Mouse (Mus musculus) forebrain, embryonic 14.5 days (tissue): ENCODE measurements around the gene Ddr1. TPM values are rescaled to one million over a fixed set of nuclear protein-coding genes. Genes with fewer than 3 reads are reported as not detected.
"Not testable (repeated sequence)": the region's sequence is repeated elsewhere in the genome, so short reads cannot be mapped to it uniquely, and the experiment has no call there.

Experiments used
- ATAC-seq: fragments of 200-750 bp; cut with Nextera tagmentation; 2 replicates; pipeline ENCODE4 v1.8.0; 2017; ENCODE audit warnings: mild to moderate bottlenecking, moderate library complexity
- DNase-seq: peaks from one replicate; pipeline ENCODE4 v3.0.0-alpha.2; 2015; ENCODE audit warnings: low spot score
- H3K27ac ChIP-seq: fragments of 300-500 bp; sonication (generic); 2 replicates; pipeline ENCODE4 v1.5.1; 2014; ENCODE audit warnings: low read depth, mild to moderate bottlenecking, control low read depth, low read length, moderate library complexity
- H3K27me3 ChIP-seq: fragments of 300-500 bp; sonication (generic); replicated peaks from 2 replicates; pipeline ENCODE4 v1.6.1; 2014; ENCODE audit warnings: low read length, control low read depth, mixed read lengths; ENCODE audit not compliant: control insufficient read depth, insufficient read depth
- H3K36me3 ChIP-seq: fragments of 300-500 bp; sonication (generic); 2 replicates; pipeline ENCODE4 v1.6.1; 2014; ENCODE audit warnings: low read length, control low read depth; ENCODE audit not compliant: control insufficient read depth, insufficient read depth
- H3K4me1 ChIP-seq: fragments of 300-500 bp; sonication (generic); 2 replicates; pipeline ENCODE4 v1.6.1; 2014; ENCODE audit warnings: antibody characterized with exemption, low read length, control low read depth; ENCODE audit not compliant: control insufficient read depth, insufficient read depth
- H3K4me2 ChIP-seq: fragments of 300-500 bp; sonication (generic); 2 replicates; pipeline ENCODE4 v1.6.1; 2014; ENCODE audit warnings: mild to moderate bottlenecking, control low read depth, low read length
- H3K4me3 ChIP-seq: fragments of 300-500 bp; sonication (generic); 2 replicates; pipeline ENCODE4 v1.5.1; 2014; ENCODE audit warnings: low read depth, low read length, control low read depth
- H3K9ac ChIP-seq: fragments of 300-500 bp; sonication (generic); 2 replicates; pipeline ENCODE4 v1.6.1; 2014; ENCODE audit warnings: mild to moderate bottlenecking, low read length, control low read depth, moderate library complexity
- H3K9me3 ChIP-seq: fragments of 300-500 bp; sonication (generic); replicated peaks from 2 replicates; pipeline ENCODE4 v1.6.1; 2016; ENCODE audit warnings: low read length, control low read depth, mixed read lengths; ENCODE audit not compliant: control insufficient read depth
- WGBS: fragments of 180-500 bp; shearing (Covaris S2); extraction: QIAGEN DNeasy Blood & Tissue Kit; methylation state at CpG from one replicate; pipeline ENCODE4 v1.1.7; 2014; 5-methylcytosine and 5-hydroxymethylcytosine counted together
- polyA plus RNA-seq: library from polyadenylated mRNA; unstranded; fragments of >200 nt; fragmentation: Nextera tagmentation; extraction: Ambion mirVana; gene quantifications from 2 replicates; pipeline ENCODE4 v1.2.1, GENCODE M21; 2014

The Ddr1 gene
- polyA plus RNA-seq, 1 experiment from 2014 or later, result 62.0 TPM

- Histone ChIP-seq H3K4me2 (no peak overlapping the region), H3K4me3 (no peak overlapping the region), H3K4me1 (no peaks in the 10 kb centered on the region), H3K36me3 (no peaks in the 10 kb centered on the region), H3K27ac (no peak overlapping the region), H3K9me3 (no peaks in the 10 kb centered on the region), H3K27me3 (no peaks in the 10 kb centered on the region), H3K9ac (no peak overlapping the region)
- ATAC-seq, result peak; percentile 26; the same call in 1 of the 2 replicates
- WGBS, result 11% methylated on average over 6 of the region's 6 CpGs
- peak; percentile 82 for DNase-seq
Measured at GRCm38 (mm10) chr17:35739675-35740074, 35.3 kb upstream of the Ddr1 start.

DNA sequence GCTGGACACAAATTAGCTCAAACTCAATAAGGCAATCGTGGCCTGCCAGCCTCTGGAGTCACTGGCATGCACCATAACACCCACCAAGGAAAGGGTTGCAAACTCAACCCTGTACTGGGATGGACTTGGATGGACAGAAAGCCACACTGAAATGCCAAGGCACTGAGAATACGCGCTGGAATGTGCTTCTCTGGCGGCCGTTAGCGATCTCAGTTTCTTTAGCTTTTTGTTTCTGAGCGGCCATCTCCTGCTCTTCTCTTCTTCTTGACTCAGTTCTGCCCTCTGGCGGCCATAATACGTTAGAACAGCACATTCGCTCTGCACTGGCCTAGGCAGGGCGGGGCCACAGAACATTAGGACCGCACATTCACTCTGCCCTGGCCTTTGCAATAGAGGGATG lies 33.3 kb upstream of the Ddr1 start:
- 0 out of 2 replicates have a peak overlapping the region, but pooled peaks have one; percentile 15 for H3K4me2 ChIP-seq

DNA sequence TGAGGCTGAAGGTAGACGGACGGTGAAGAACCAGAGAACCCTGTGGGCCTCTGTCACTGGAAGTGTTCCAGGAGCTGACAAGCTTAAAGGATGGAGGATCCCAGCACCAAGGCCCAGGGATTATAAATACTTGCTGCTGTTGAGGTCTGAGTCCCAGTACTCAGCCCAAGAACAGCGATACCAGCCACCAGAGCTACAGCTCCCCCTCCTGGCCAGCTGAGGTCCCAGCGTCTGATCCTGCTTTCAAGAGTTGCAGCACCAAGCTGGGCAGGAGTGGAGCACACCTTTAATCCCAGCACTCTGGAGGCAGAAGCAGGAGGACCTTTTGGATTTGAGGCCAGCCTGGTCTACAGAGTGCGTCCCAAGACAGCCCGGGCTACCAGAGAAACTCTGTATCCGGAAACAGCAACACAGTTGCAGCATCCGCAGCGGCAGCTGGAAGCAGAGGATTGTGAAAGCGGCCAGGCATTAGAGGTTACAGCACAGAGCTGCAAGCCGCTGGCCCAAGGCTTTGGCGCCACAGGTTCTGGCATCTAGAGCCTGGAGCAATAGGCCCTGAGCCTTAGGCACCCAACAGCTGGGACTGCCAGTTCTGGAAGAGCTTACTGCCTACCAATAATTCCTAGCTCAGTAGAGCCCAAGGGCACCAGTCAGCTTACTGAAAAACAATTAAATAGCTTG lies 32.0 kb upstream of the Ddr1 start:
- DNase-seq, result peak; percentile 65
- H3K9ac ChIP-seq, result no peak overlapping the region
- H3K36me3 ChIP-seq, result no peaks in the 10 kb centered on the region
- H3K4me1 ChIP-seq, result no peaks in the 10 kb centered on the region
- WGBS, result 38% methylated on average over 12 of the region's 12 CpGs
- H3K4me2 ChIP-seq, result no peak overlapping the region
- peak; percentile 45; the same call in 1 of the 2 replicates for ATAC-seq
- no peaks in the 10 kb centered on the region for H3K27me3 ChIP-seq
- no peaks in the 10 kb centered on the region for H3K9me3 ChIP-seq
- H3K4me3 ChIP-seq, result no peak overlapping the region
- H3K27ac ChIP-seq, result no peak overlapping the region

More for the DNA sequence above, 33.3 kb upstream of the Ddr1 start:
- Histone ChIP-seq H3K4me3 (no peak overlapping the region), H3K9me3 (no peaks in the 10 kb centered on the region), H3K27me3 (no peaks in the 10 kb centered on the region), H3K9ac (no peak overlapping the region), H3K4me1 (no peaks in the 10 kb centered on the region), H3K36me3 (no peaks in the 10 kb centered on the region), H3K27ac (no peak overlapping the region)
- peak; percentile 85 for DNase-seq
- ATAC-seq, result peak; percentile 76
- WGBS, result 7% methylated on average over 12 of the region's 12 CpGs

DNA sequence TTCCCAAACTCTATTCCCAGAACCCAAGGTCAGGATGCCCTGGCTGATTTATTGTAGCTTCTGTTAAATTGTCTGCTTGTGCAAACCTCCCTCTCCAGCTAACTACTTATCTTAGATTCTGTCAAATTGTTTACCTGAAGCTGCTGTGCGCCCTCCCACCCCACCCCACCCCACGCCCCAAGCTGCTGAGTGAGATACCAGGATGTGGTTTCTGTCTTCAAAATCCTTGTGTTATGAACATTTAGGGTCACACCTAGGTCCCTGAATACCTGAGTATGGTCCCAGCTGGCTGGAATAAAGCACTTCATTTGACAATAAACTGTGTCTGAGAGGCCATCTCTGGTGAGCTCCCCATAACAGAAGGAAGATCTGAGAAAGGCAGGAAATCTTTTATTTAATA lies 30.1 kb upstream of the Ddr1 start:
- no peaks in the 10 kb centered on the region for H3K4me1 ChIP-seq
- no peak for ATAC-seq

DNA sequence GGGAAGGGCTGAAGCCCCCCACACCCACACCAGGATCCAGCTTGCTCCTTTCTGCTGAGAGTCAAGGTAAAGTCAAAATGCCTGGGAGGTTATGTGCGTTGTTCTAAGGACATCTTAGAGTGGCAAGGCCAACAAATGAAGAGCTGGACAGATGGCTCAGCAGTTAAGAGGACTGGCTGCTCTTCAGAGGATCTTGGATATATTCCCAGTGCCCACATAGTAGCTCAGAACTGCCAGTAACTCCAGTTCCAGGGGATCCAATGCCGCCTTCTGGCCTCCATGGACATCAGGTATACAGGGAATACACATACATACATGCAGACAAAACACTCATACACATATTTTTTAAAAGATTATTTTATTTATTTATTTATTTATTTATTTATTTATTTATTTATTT lies 29.0 kb upstream of the Ddr1 start:
- Histone ChIP-seq H3K9ac (no peak overlapping the region), H3K4me3 (no peak overlapping the region), H3K9me3 (no peaks in the 10 kb centered on the region), H3K4me1 (no peaks in the 10 kb centered on the region), H3K27me3 (no peaks in the 10 kb centered on the region), H3K36me3 (no peaks in the 10 kb centered on the region), H3K27ac (no peak overlapping the region), H3K4me2 (no peak overlapping the region)
- ATAC-seq, result no peak
- DNase-seq, result no peak
- 93% methylated on average over 2 of the region's 2 CpGs for WGBS

More for the DNA sequence above, 30.1 kb upstream of the Ddr1 start:
- H3K9ac ChIP-seq, result no peak overlapping the region
- no peak overlapping the region for H3K4me2 ChIP-seq
- no peak for DNase-seq
- H3K9me3 ChIP-seq, result no peaks in the 10 kb centered on the region
- no peaks in the 10 kb centered on the region for H3K27me3 ChIP-seq
- H3K4me3 ChIP-seq, result no peak overlapping the region
- no peaks in the 10 kb centered on the region for H3K36me3 ChIP-seq
- 82% methylated on average over 2 of the region's 2 CpGs for WGBS
- H3K27ac ChIP-seq, result no peak overlapping the region

GRCm38 (mm10) chr17:35731431-35732145 lies 27.2 kb upstream of the Ddr1 start:
- Histone ChIP-seq H3K4me1 (no peaks in the 10 kb centered on the region), H3K36me3 (no peaks in the 10 kb centered on the region), H3K27me3 (no peaks in the 10 kb centered on the region), H3K27ac (no peak overlapping the region), H3K9ac (no peak overlapping the region), H3K4me2 (no peak overlapping the region), H3K4me3 (no peak overlapping the region), H3K9me3 (no peaks in the 10 kb centered on the region)
- DNase-seq, result no peak
- no peak for ATAC-seq
- 75% methylated on average over 10 of the region's 10 CpGs for WGBS

GRCm38 (mm10) chr17:35730112-35730511 lies 25.7 kb upstream of the Ddr1 start:
- not testable (repeated sequence) for H3K4me2 ChIP-seq, DNase-seq, H3K36me3 ChIP-seq, H3K9me3 ChIP-seq, H3K27me3 ChIP-seq, ATAC-seq, H3K27ac ChIP-seq, H3K4me1 ChIP-seq, H3K9ac ChIP-seq, H3K4me3 ChIP-seq
- 88% methylated on average over 3 of the region's 3 CpGs for WGBS

DNA sequence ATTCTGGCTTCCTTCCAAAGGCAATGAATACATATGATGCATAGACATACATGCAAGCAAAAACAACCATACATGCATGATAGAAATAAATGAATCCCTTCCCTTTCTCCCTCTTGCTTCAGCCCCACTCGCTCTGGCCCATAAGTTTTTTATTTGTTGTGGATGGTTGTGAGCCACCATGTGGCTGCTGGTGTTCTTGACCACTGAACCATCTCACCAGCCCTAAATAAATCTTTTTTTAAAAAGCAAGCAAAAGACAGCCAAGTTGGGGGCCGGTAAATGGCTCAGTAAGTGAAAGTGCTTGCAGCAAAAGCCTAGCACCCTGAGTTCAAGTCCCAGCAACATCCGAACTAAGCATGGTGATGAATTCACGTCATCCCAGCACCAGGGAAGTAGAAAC lies 24.4 kb upstream of the Ddr1 start:
- H3K4me1 ChIP-seq, result no peaks in the 10 kb centered on the region
- H3K4me2 ChIP-seq, result no peak overlapping the region
- WGBS, result 72% methylated on average over 4 of the region's 4 CpGs
- no peaks in the 10 kb centered on the region for H3K36me3 ChIP-seq
- no peak overlapping the region for H3K27ac ChIP-seq
- no peaks in the 10 kb centered on the region for H3K27me3 ChIP-seq
- no peak for ATAC-seq
- DNase-seq, result no peak
- no peak overlapping the region for H3K4me3 ChIP-seq
- H3K9me3 ChIP-seq, result no peaks in the 10 kb centered on the region
- no peak overlapping the region for H3K9ac ChIP-seq
